Mouse (Mus musculus) olfactory bulb, adult 2 months (tissue): ENCODE data around the gene P3h4.

Source experiments
- CTCF ChIP-seq: fragments of 200-500 bp; IDR thresholded peaks from 2 replicates; pipeline ENCODE4 v1.5.1; 2012; ENCODE audit warnings: low read depth, mild to moderate bottlenecking, low read length, moderate library complexity; ENCODE audit not compliant: insufficient read depth
- POLR2A ChIP-seq: fragments of 200-500 bp; IDR thresholded peaks from 2 replicates; pipeline ENCODE4 v1.6.1; 2012; ENCODE audit warnings: mild to moderate bottlenecking, low read depth, low read length, moderate library complexity; ENCODE audit not compliant: insufficient read depth

- TF ChIP-seq CTCF: no peak
- TF ChIP-seq POLR2A: no peak
Observed at GRCm38 (mm10) chr11:100441797-100442196, 27.2 kb upstream of the P3h4 start, which contains the start of the genes Nt5c3b and Klhl10.
